Mouse (Mus musculus): ENCODE data around the gene Dusp22. TPM values are rescaled to one million over a fixed set of nuclear protein-coding genes. Genes with fewer than 3 reads are reported as not detected.

Dusp22 gene
- total RNA-seq, 2 experiments from 2014 or later = 57.3 to 61.6 TPM

DNA sequence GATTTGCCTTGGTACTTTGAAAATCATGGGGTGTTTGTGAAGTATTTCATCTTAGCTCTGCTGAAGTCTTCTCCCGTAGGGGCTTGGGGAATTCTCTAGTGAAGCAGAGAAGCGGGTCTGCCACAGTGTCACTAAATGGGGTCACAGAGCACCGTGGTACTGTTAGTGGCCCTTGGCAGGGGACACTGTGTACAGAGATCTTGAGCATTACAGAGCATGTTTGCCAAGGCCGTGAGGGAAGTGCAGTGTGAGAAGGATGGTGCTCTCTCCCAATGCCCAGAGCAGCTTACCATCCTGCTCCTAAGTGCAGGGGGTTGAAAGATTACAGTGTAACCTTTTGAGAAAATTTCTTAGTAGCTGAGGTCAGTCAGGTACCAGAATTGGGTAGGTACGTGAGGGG is 8.5 kb downstream of the Dusp22 start:
- no peak for DNase-seq (ENCODE audit: low spot score in 2 of 2)

DNA sequence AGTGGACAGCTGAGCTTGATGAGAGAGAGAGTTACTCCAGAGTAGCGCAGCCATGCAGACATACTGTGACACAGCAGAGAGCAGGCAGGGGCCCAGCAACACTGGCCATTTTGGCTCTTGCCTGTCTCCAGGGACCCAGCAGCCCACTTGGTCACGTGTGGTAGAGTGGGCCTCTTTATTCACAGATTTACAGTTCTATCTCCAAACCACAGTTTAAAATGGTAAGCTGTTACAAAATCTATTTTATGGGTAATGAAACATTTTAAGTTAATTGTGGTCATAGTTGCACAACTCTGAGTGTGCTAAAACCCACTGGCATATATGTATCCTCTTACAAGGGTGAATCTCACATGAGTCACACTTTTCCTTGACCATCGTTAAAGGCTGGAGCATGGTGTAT is 9.5 kb downstream of the Dusp22 start:
- no peak for DNase-seq (ENCODE audit: low spot score in 2 of 2)

DNA sequence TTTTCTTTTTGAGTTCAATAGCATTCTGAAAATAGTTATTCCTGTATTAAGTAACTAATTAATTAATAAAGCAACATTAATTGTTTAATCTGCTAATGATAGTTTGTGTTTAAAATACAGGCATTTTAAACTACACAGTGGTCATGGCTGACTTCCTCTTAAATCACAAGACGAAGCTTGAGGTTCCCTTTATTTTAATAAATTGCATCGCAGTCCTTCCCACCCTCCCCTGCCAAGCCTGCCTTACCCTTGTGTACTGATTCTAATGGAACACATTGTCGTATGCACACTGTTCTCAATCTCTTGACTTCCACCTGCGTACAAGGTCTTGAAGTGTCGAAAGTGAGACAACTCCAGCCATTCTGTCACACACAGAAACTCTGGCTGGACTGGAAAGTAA is 14.1 kb downstream of the Dusp22 start:
- DNase-seq (ENCODE audit: low spot score in 2 of 2) = no peak

DNA sequence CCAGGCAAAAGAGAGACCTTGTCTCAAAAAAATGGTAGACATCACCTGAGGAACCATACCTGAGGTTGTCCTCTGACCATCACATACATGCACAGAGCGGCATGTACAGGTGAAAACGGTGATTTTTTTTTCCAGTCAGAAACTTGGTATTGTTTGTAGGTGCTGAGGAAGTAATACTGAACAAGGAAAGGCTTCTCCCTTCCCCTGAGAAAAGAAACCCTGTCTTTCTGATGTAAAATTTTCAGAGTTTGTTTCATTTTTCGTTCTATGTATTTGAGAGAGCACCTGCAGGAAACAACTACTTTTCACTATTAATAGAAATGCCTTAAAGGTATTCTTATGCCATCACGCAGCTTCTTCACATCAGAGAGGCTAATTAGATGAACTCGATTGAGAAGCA is 19.0 kb downstream of the Dusp22 start:
- DNase-seq (ENCODE audit: low spot score in 2 of 2) = no peak

DNA sequence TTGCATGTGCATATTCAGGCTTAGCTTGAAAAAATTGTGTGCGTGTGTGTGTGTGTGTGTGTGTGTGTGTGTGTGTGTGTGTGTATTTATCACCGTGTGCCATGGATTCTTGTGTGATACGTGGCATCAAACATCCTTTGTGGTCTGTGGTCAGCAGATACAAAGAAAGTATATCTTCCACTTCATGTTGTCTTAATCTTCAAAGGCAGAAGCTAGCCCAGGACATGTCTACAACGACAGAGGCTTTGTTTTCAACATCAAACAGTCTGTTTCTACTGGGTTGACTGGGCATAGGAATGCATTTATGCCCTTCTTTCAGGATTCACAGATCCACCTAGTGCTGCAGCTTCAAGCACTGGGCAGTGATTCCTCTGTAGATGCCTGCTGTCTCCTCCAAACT is 22.1 kb downstream of the Dusp22 start:
- DNase-seq (ENCODE audit: low spot score in 2 of 2) = no peak

DNA sequence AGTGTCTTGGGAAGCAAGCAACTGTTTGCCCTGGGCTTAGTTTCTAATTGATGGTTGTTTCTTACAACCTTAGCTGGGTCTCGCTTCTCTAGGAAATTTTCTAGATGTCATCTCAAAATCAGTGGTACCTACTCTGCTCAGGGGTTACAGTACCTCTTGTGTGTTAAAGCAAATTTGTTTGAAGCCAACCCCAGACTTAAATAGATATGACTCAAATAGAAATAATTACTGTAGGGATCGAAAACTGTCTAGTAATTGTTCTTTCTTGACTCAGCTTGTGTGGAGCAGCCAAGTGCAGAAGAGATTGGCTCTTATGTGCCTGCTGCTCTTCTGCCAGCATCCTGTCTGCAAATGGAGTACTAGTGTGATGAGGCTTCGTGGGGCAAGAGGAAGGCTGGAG is 22.5 kb downstream of the Dusp22 start:
- DNase-seq (ENCODE audit: low spot score in 2 of 2) = no peak

DNA sequence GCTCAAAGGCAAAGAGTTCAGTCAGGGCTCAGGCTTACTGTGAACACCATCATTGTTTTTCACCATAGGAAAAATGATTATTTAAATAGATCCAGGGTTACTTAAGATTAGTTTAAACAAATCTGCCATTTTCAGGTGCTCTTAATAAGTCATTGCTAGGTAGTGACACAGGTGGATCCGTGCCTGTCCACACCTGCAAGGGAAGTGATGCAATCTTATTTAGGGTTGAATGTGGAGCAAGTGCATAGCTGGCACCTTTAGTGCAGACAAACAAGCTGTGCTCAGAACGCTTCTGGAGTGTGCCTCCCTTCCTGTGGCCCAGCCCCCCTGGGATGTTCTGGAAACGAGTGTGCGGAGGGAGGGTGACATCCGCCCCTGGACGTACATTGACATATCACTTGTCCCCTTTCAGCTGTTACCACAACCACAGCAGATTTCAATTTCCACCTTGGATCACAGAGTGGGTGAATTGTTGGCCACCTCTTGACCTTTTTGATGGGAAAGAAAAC is 24.9 kb downstream of the Dusp22 start:
- DNase-seq (ENCODE audit: low spot score in 2 of 2) = no peak

DNA sequence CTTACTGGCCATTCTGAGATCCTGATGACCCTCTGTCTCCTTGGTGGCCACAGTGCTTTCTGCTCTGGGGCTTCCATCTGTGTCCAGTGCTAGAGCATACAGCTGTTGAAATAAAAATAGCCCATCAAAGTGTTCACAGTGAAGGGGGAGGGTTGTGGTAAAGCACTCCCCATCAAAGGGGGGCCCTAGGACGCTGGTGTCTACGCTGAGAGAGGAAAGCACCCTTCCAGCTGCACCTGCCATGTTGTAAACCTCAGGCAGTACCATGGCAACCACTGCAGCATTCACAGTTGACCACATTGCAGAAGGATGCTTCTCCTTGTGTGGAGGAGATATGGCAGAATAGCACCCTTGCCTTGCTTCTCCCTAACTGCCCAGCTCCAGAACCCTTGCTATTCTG is 26.2 kb downstream of the Dusp22 start:
- DNase-seq (ENCODE audit: low spot score in 2 of 2) = no peak

DNA sequence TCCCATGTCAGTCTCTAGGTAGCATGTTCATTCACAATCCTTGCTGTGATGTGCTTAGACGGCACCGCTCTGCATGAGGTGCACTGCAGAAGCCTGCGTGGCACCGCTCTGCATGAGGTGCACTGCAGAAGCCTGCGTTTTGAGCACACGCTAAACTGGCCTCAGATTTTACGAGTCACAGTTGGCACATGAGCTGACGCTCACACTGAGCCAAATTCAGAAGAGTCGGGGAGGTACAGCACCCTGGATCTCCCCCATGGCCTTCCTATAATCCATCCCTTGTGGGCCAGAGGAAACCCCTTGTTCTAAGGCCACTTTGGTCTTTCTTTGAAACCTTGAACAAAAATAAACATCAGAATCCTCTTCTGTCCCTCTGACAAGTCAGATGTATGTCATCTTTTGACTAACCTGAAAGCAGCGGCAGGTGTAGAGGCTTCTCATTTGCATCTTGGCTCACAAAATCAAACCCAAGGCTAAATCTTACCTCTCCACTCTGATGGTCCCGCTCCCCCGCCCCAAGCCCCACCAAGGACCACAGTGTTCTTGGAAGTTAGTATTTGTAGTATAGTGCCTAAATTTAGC is 28.3 kb downstream of the Dusp22 start:
- DNase-seq (ENCODE audit: low spot score in 2 of 2) = no peak

DNA sequence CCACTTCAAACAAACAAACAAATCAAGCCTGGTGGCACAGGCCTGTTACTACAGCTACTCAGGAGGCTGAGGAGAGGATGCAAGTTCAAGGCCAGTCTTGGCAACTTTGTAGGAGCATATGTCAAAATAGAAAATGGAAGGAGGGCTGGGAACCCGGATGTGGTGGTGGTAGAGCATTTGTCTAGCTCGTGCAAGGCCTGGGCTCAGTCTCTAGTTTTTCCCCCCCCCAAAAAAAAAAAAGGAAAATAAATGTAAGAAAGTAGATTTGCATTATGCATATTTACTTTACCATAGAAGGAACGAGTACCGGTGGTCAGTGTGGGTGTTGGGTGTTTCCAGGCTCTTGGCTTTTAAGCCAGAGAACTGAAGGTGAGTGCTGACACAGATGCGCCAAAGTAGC is 29.7 kb downstream of the Dusp22 start:
- no peak for DNase-seq (ENCODE audit: low spot score in 2 of 2)

DNA sequence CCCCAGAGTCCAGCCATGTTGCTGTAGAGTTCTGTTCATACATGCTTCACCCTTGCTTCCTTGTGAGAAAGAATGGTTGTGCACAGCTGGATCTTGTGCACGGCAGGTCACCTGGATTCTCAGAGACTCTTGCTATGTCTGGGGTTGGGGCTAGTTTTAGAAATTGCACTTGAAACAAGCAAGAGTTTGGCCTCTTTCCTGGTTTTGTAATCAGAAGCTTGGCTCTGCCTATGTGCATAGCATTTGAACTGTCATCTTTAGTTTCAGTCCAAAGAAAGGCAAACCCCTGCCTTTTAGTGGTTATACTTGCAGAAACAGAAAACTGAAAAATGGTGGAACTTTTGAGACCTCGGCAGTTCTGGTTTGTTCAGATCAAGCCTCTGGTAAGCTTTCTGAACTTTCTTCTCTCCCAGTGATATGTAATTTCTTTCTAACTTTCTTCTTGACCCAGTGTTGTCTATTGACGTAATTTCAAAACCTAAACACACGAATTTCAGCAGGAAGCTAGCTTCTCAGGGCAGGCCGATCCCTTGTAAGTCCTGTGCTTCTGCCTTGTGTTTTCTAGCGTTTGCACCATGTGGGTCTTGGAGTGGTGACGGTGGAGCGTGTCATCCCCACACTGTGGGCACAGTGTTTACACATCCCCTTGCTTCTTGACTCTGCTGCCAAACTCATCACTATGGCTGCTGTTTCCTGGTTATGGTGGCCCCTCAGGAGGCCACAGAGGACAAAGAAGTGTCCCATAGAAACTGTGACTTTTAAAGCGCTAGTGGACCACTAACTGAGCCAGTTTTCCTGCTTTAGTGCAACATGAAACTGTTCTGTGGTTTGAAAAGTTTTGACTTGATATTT is 31.9 kb downstream of the Dusp22 start:
- no peak for DNase-seq (ENCODE audit: low spot score in 2 of 2)

DNA sequence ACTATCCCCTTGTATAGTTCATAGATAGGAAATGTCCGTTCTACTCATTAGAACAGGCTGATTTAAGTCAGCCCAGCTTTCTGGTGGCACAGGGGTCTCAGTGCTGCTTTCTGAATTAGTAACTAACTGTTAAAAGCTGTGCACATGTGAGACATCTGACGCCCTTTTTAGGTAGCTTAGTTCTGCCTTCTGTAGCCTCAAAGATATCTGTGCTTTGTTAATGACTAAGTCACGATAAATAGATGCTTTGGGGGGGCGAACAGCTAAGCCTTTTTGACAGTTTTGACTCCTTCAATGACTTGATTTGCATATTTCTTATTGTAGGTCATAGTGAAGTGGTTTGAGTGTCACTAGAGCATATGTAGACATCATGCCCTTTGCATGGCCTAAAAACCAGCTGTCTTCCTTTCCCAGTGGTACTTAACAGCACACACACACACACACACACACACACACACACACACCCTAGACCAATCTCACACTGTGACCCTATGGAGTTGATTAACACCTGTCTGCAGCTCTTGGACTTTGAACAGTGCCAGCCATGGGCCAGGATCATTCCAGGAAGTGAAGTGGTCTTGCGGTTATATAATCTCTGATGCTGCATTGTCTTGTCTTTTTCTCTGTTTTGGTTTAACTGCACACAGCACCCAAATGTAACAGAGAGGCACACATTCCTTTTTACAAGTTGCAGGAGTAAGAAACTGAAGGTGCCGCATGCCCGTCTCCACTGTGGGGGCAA is 33.0 kb downstream of the Dusp22 start:
- DNase-seq (ENCODE audit: low spot score in 2 of 2) = no peak

DNA sequence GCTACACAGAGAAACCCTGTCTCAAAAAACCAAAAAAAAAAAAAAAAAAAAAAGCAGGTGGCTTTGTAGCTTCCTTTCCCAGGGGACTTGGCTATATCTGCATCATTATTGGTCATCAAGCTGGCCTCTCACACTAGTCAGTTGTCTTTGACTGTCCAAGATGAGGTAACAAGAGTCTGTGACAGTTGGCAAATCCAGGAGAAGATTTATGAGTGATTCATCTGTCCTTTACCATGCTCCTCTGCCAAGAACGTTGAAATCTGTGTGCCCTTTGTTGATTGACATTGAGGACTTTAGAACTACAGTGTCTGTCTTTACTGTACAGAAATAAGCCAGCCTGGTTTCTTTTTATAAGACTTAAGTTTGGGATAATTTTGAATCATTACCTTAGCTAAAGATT is 35.4 kb downstream of the Dusp22 start:
- no peak for DNase-seq (ENCODE audit: low spot score in 2 of 2)

DNA sequence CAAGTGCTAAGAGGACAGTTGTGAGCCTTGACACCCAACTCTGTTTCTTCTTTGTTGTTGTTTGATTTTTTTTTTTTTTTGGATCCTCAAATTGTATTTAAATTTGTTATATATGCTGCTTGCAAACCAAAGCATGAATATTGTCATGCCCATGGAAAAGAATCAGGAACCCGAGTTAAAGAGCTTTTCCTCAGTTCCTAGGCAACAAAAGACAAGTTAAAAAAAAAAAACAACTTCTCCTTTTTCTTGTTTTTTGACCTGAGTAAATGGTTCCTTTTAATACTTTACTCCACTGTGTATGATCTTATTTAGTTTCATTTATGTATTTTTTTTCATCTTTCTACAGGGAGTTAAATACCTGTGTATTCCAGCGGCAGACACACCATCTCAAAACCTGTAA is 36.1 kb downstream of the Dusp22 start:
- DNase-seq (ENCODE audit: low spot score in 2 of 2) = no peak

DNA sequence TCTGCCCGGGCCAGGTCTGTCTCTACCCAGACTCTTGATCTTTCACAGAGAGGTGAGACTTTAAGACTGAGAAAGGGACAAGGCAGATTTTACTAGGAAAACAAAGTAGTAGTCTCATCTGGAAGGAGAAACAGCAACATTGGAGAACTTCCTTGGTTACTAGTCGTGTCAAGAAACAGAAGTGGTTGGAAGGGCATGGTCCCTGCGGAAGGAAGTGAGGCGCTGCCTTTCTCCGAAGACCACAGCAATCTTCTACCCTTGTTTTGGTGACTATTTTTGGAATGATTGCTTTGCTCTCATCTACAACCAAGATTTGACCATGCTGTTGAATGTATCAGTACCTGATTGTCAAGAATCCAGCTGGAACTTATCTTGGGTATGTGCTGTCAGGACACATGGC is 38.1 kb downstream of the Dusp22 start:
- DNase-seq (ENCODE audit: low spot score in 2 of 2) = no peak

DNA sequence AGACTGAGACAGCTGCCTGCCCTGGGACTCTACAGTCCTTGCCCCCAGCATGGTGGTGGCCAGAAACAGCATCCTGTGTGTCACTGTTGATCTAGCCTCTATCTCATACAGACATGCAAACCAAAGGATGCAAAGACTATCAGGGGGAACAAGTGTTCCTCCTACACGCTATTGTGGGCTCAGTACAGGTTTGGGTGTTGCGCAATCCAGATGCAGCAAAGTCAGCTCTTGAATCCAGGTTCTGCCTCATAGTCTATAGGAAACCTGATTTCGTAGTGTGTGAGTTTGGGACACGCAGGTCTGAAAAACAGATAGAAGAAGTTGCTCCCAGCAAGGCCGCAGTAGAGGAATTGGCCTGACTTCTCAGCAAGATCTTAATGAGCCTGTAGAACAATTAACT is 42.9 kb downstream of the Dusp22 start:
- no peak for DNase-seq (ENCODE audit: low spot score in 2 of 2)

DNA sequence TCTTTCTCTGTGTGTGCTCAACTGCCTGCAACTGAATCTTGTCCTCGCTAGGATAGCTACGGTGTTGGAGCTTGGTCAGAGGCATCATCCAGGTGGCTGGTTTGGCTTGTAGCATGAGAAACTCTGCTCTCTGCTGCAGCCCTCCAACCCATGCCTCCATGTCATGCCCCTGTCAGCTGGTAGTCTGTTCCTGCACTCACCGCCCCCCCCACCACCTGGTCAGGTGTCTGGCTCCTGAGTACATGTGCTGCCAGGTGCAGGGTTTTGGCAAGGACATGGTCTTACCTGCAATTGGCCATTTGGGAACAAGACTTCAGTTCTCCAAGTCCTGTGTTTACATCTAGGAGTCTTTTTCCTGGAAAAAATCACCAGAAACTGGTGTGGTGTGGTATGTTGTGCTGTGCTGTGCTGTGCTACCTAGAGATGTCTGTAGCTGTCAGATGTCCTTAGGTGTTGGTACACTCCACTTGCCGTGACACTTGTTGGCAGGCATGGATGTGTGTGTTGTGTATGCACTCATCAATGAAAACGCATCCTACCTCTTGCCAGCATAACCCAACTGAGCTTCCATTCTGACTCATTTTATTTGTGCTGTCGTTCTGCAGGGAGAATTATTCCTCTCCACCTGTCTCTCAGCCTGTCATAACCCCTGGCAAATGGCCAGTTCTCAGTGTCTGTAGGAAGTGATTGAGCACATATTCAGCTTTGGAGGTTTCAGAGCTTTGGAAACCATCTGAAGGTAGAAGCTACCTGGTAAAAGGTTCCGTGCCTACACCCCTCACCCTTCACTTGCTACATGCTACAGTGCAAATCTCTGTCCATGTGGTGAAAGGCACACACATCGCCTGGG is 44.7 kb downstream of the Dusp22 start:
- DNase-seq (ENCODE audit: low spot score in 2 of 2) = no peak

DNA sequence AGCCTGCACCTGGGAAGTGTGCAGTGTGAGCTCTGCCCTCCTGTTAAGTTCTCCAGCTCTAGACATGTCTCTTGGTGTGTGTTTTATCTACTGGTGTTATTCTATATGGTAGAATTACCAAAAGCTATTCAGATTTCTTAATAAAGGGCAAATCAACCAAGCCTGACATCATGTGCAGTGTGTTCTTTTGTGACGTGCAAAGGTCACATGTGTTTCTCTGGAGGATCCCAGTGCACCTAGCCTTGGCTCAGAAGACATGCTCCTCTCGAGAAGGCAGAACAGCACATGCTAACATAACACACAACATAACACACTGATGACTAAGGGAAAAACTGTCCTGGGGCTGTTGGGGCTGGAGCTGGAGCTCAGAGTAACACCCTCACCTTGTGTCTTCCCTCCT is 51.3 kb downstream of the Dusp22 start:
- DNase-seq (ENCODE audit: low spot score in 2 of 2) = no peak

DNA sequence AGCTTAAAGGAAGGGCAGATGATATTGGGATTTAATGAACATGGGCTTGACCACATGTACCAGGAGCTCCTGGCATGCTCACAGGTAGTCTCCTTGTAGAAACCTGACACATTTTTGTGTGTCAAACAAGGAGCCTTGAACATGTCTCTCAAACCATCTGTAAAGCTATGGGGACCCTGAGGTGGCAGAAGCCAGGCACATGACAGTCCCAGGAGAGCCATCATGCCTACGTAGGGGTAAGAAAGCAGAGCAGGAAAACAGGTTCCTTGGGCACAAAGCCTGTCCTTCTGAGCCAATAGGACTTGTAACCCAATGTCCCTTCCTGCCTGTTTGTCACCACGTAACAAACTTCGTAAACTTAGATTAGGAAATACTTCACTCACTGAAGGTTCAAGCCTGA is 51.9 kb downstream of the Dusp22 start:
- no peak for DNase-seq (ENCODE audit: low spot score in 2 of 2)

DNA sequence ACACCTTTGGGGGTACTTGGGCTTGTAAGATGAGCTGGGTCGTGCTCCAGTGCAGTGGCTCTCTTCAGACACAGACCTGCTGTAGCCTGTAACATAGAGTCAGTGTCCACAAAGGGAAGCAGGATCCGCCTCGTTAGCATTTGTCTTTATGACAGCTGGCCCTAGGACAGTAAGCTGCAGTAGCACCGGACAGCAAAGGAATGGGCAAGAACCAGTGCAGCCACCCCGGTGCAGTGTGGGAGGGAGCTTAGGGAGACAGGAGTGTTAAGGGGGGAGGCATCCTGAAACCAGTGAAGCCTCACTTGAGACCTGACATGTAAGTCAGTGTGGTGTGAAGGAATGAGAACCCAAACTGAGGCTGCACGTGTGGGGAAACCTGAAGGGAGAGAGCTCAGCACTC is 52.5 kb downstream of the Dusp22 start:
- DNase-seq (ENCODE audit: low spot score in 2 of 2) = no peak

DNA sequence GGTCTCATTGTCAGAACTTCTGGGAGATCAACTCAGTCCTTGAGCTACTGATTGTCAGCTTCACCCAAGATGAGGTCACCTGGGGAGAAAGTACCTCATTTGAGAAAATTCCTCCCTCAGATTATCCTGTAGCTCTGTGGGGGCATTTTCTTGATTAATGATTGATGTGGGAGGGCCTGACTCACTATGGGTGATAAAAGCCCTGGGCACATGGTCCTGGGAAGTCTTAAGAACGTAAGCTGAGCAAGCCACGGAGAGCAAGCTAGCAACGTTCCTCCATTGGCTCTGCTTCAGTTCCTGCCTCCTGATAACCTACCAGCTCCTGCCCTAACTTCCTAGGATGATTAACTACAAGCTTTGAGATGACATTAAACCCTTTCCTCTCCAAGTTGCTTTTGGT is 53.8 kb downstream of the Dusp22 start:
- DNase-seq (ENCODE audit: low spot score in 2 of 2) = no peak
